Mouse (Mus musculus) neural tube, embryonic 13.5 days (tissue): ENCODE measurements around the gene Os9. TPM values are rescaled to one million over a fixed set of nuclear protein-coding genes. Genes with fewer than 3 reads are reported as not detected.
A peak's percentile ranks its signal among the peaks of the same experiment; 100 is the strongest.
"Not testable (repeated sequence)": the region's sequence is repeated elsewhere in the genome, so short reads cannot be mapped to it uniquely, and the experiment has no call there.

Source experiments
- ATAC-seq: fragments of 200-750 bp; cut with Nextera tagmentation; 2 replicates; pipeline ENCODE4 v1.8.0; 2017; ENCODE audit warnings: low read depth, mild to moderate bottlenecking, moderate TSS enrichment, moderate library complexity
- H3K27ac ChIP-seq: fragments of 300-500 bp; sonication (generic); replicated peaks from 2 replicates; pipeline ENCODE4 v1.5.1; 2015; ENCODE audit warnings: moderate library complexity, mild to moderate bottlenecking, inconsistent platforms
- H3K27me3 ChIP-seq: fragments of 300-500 bp; sonication (generic); 2 replicates; pipeline ENCODE4 v1.6.1; 2015; ENCODE audit warnings: mild to moderate bottlenecking, inconsistent platforms
- H3K36me3 ChIP-seq: fragments of 300-500 bp; sonication (generic); 2 replicates; pipeline ENCODE4 v1.6.1; 2015; ENCODE audit warnings: mild to moderate bottlenecking, inconsistent platforms
- H3K4me1 ChIP-seq: fragments of 300-500 bp; sonication (generic); replicated peaks from 2 replicates; pipeline ENCODE4 v1.6.1; 2015; ENCODE audit warnings: inconsistent platforms
- H3K4me2 ChIP-seq: fragments of 300-500 bp; sonication (generic); 2 replicates; pipeline ENCODE4 v1.6.1; 2015; ENCODE audit warnings: inconsistent platforms, mild to moderate bottlenecking, moderate library complexity
- H3K4me3 ChIP-seq: fragments of 300-500 bp; sonication (generic); 2 replicates; pipeline ENCODE4 v1.5.1; 2015; ENCODE audit warnings: mild to moderate bottlenecking, inconsistent platforms
- H3K9ac ChIP-seq: fragments of 300-500 bp; sonication (generic); 2 replicates; pipeline ENCODE4 v1.6.1; 2015; ENCODE audit warnings: moderate library complexity, mild to moderate bottlenecking, inconsistent platforms
- H3K9me3 ChIP-seq: fragments of 300-500 bp; sonication (generic); 2 replicates; pipeline ENCODE4 v1.6.1; 2016; ENCODE audit warnings: inconsistent platforms
- WGBS: fragments of 180-500 bp; shearing (Covaris S2); methylation state at CpG from one replicate; pipeline ENCODE4 v1.1.7; 2015; 5-methylcytosine and 5-hydroxymethylcytosine counted together
- polyA plus RNA-seq: library from polyadenylated mRNA; unstranded; fragments of >200 nt; fragmentation: Nextera tagmentation; extraction: Ambion mirVana; gene quantifications from 2 replicates; pipeline ENCODE4 v1.2.1, GENCODE M21; 2015

The Os9 gene
- polyA plus RNA-seq, result 146 and 151 TPM in 2 replicates

- H3K36me3 ChIP-seq, result peaks cover 34% of the 10 kb centered on the region
- peak within 1 kb of the TSS; percentile 96 for H3K4me3 ChIP-seq
- peak within 1 kb of the TSS; percentile 95 for H3K4me2 ChIP-seq
- peak within 1 kb of the TSS; percentile 93 for H3K27ac ChIP-seq
- no peaks in the 10 kb centered on the region for H3K9me3 ChIP-seq
- H3K9ac ChIP-seq, result peak within 1 kb of the TSS; percentile 94
- peak; percentile 94 for ATAC-seq
- WGBS, result under 1% methylated on average over 19 of the region's 19 CpGs
- H3K4me1 ChIP-seq, result peaks cover 32% of the 10 kb centered on the region
- no peaks in the 10 kb centered on the region for H3K27me3 ChIP-seq
Observed at GRCm38 (mm10) chr10:127121066-127121477, at the start of gene Os9. Gene Os9 (minus strand): TSS chr10:127121131.

DNA sequence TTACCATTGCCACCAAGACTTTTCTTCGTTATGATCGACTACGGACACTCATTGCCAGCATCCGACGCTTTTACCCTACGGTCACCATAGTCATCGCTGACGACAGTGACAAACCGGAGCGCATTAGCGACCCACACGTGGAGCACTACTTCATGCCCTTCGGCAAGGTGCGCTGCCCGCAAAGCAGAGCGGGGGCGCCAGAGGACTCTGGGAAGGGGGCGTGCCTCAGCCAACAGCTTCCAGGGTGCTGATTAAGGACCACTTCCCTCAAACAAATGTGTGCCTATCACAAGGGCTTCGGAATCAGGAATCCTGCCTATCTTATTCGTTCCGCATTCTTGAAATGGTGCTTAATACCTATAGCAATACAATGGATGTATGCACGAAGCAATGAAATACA is 49.1 kb upstream of the Os9 start:
- Histone ChIP-seq H3K27ac (no peak overlapping the region), H3K4me2 (peak overlapping the region; percentile 51), H3K36me3 (peaks cover 42% of the 10 kb centered on the region), H3K27me3 (peaks cover 76% of the 10 kb centered on the region), H3K4me1 (peaks cover 43% of the 10 kb centered on the region), H3K9me3 (no peaks in the 10 kb centered on the region), H3K4me3 (peak overlapping the region; percentile 21), H3K9ac (no peak overlapping the region)
- 3% methylated on average over 22 of the region's 22 CpGs for WGBS
- ATAC-seq, result no peak

DNA sequence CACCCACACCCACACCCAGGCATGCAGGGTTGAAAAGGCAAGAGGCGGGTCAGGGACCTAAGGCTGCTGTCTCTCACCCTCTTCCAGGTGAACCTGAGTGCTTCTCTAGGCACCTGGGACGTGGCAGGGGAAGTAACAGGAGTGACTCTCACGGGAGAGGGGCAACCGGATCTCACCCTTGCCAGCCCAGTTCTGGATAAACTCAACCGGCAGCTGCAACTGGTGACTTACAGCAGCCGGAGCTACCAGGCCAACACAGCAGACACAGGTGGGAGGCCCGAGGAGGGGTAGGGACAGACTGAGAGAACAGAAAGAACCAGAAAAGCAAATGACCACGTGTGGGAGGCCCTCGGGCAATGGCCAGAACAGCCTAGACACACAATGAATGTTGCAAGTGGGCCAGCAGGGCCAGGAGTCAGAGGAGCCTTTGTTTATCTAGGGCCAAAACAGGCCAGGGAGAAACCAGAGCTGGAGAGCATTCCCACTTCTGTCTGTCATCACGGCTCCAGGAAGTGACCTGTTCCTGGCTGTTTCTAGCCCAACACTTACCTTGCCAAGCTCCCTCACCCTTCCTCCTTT is 46.8 kb upstream of the Os9 start:
- peaks cover 32% of the 10 kb centered on the region for H3K36me3 ChIP-seq
- 50% methylated on average over 10 of the region's 10 CpGs for WGBS
- H3K27ac ChIP-seq, result no peak overlapping the region
- peak overlapping the region; percentile 83; the same call in 1 of the 2 replicates for H3K4me3 ChIP-seq
- peaks cover 49% of the 10 kb centered on the region for H3K4me1 ChIP-seq
- H3K9me3 ChIP-seq, result no peaks in the 10 kb centered on the region
- no peak for ATAC-seq
- peaks cover 73% of the 10 kb centered on the region for H3K27me3 ChIP-seq
- H3K4me2 ChIP-seq, result peak overlapping the region; percentile 95
- peak overlapping the region; percentile 98; the same call in 1 of the 2 replicates for H3K9ac ChIP-seq

DNA sequence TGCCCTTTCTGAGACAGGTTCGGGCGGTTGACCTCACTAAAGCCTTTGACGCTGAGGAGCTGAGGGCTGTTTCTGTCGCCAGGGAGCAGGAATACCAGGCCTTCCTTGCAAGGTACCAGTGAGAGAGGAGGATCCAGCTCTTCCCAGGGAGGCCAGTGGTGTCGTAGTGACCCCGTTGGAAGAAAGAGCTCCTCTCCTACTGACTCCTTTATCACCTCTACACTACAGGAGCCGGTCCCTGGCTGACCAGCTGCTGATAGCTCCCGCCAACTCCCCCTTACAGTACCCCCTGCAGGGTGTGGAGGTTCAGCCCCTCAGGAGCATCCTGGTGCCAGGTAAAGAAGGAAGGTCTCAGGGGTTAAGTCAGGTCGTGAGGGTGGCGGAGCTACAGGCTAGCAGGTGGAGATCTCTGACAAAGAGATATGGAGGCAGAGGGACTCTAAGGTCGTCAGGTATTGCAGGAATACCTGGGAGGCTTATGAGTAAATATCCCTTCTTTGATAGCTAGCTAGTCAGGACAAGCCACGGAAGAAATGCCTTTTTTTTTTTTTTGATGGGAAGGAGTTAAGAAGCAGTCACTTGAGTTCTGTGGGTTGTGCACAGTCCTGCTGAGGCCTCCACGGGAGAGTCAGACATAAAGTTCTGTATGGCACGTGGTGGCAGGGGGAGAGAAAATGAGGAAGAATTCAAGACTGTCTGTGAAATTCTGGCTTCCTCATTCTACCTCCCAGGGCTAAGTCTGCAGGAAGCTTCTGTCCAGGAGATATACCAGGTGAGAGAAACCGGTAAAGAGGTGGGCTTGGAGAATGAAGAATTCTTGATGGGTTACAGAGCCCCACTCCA is 46.1 kb upstream of the Os9 start:
- WGBS, result 22% methylated on average over 15 of the region's 15 CpGs
- Histone ChIP-seq H3K27me3 (peaks cover 68% of the 10 kb centered on the region), H3K4me3 (peak overlapping the region; percentile 83), H3K27ac (peak overlapping the region; percentile 91), H3K4me1 (peaks cover 49% of the 10 kb centered on the region), H3K4me2 (peak overlapping the region; percentile 95), H3K36me3 (peaks cover 27% of the 10 kb centered on the region), H3K9me3 (no peaks in the 10 kb centered on the region), H3K9ac (peak overlapping the region; percentile 98)
- 0 out of 2 replicates have a peak, but pooled peaks have one; percentile 1 for ATAC-seq

DNA sequence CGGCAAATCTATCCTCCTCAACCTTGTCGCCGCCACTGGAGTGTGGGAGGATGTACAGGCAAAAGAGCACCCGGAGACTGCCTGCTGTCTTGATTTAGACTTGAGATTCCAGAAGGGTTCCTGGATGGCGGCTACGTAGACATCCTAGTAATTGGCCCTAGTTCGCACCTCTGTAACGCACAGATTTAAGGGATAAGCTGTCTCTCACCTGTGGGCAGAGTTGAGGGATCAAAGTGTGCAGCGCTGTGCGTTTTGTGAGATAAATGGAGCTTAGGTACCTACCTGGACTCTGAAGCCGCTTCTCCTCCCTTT is 45.4 kb upstream of the Os9 start:
- 2% methylated on average over 11 of the region's 11 CpGs for WGBS
- 0 out of 2 replicates have a peak, but pooled peaks have one; percentile 1 for ATAC-seq

DNA sequence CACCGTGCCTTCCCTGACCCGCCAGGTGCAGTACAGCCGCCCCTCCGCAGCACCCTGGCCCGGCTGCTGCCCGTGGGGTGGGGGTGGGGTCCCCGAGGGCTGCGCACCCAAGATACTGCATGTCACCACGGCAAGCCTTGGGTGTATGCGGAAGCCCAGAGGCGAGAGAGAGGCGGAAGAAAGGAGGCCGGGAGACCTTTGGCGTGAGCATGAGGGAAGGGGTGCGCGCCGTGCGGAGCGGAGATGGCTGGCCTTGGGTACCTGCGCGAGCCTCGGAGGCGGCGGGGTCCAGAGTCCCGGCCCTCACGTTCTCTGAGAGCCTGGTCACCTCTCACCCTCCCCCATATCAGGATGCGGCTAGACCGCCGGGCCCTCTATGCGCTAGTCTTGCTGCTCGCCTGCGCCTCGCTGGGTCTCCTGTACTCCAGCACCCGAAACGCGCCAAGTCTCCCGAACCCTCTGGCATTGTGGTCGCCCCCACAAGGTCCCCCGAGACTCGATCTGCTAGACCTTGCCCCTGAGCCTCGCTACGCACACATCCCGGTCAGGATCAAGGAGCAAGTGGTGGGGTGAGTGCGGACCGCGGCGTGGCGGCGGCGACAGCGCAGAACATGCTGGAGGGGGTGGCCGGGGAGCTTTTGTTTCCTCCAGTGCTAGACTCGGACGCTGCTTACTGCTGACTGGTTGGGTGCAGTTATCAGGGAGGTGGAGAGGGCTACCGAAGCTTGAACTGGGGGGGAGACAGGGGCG is 44.9 kb upstream of the Os9 start:
- peak; percentile 63 for ATAC-seq
- under 1% methylated on average over 56 of the region's 56 CpGs for WGBS
- Histone ChIP-seq H3K4me2 (peak overlapping the region; percentile 95), H3K4me3 (peak overlapping the region; percentile 83), H3K9ac (peak overlapping the region; percentile 98), H3K27ac (peak overlapping the region; percentile 91), H3K36me3 (peaks cover 18% of the 10 kb centered on the region), H3K4me1 (peaks cover 46% of the 10 kb centered on the region), H3K27me3 (peaks cover 57% of the 10 kb centered on the region), H3K9me3 (no peaks in the 10 kb centered on the region)

More for the DNA sequence above, 45.4 kb upstream of the Os9 start:
- Histone ChIP-seq H3K9ac (peak overlapping the region; percentile 98), H3K27ac (peak overlapping the region; percentile 91), H3K4me3 (peak overlapping the region; percentile 83), H3K36me3 (peaks cover 20% of the 10 kb centered on the region), H3K4me2 (peak overlapping the region; percentile 95), H3K4me1 (peaks cover 49% of the 10 kb centered on the region), H3K27me3 (peaks cover 62% of the 10 kb centered on the region), H3K9me3 (no peaks in the 10 kb centered on the region)

GRCm38 (mm10) chr10:127165354-127165653 is 44.4 kb upstream of the Os9 start:
- Histone ChIP-seq H3K9ac (peak overlapping the region; percentile 98), H3K4me1 (peaks cover 41% of the 10 kb centered on the region), H3K27me3 (peaks cover 52% of the 10 kb centered on the region), H3K27ac (peak overlapping the region; percentile 91), H3K9me3 (no peaks in the 10 kb centered on the region), H3K4me2 (peak overlapping the region; percentile 95), H3K36me3 (peaks cover 18% of the 10 kb centered on the region), H3K4me3 (peak overlapping the region; percentile 83)
- under 1% methylated on average over 31 of the region's 42 CpGs for WGBS
- ATAC-seq, result peak; percentile 43; the same call in 1 of the 2 replicates

GRCm38 (mm10) chr10:127164631-127165353 is 43.9 kb upstream of the Os9 start, which contains the start of gene B4galnt1:
Gene B4galnt1 (plus strand): TSS chr10:127165225.
- peak within 1 kb of the TSS; percentile 95 for H3K4me2 ChIP-seq
- WGBS, result 2% methylated on average over 51 of the region's 52 CpGs
- H3K27ac ChIP-seq, result peak within 1 kb of the TSS; percentile 91
- peaks cover 36% of the 10 kb centered on the region for H3K4me1 ChIP-seq
- ATAC-seq, result peak; percentile 90
- peaks cover 46% of the 10 kb centered on the region for H3K27me3 ChIP-seq
- peaks cover 15% of the 10 kb centered on the region for H3K36me3 ChIP-seq
- H3K9me3 ChIP-seq, result no peaks in the 10 kb centered on the region
- H3K9ac ChIP-seq, result peak within 1 kb of the TSS; percentile 98
- peak within 1 kb of the TSS; percentile 83 for H3K4me3 ChIP-seq

DNA sequence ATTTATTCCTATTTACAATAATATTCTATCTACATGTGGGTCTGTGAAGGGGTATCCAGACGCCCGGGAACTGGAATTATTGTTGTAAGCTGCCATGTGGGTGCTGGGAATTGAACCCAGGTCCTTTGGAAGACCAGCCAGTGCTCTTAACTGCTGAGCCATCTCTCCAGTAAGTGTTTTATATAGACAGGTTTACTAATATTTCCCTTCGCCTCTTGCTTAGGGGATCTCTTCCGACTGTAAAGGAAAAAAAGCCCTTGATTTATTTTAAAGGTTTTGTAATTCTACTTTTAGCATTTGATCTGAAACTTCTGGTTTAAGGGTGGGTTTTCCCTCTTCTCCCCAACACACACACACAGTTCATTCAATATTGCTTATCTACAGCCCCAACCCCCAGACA is 43.3 kb upstream of the Os9 start:
- Histone ChIP-seq H3K27me3 (peaks cover 40% of the 10 kb centered on the region), H3K36me3 (peaks cover 9% of the 10 kb centered on the region), H3K9me3 (no peaks in the 10 kb centered on the region), H3K9ac (peak overlapping the region; percentile 98), H3K4me2 (peak overlapping the region; percentile 95), H3K27ac (peak overlapping the region; percentile 91; the same call in 1 of the 2 replicates), H3K4me3 (peak overlapping the region; percentile 83), H3K4me1 (peaks cover 31% of the 10 kb centered on the region)
- WGBS, result 95% methylated on average over 4 of the region's 4 CpGs
- no peak for ATAC-seq

DNA sequence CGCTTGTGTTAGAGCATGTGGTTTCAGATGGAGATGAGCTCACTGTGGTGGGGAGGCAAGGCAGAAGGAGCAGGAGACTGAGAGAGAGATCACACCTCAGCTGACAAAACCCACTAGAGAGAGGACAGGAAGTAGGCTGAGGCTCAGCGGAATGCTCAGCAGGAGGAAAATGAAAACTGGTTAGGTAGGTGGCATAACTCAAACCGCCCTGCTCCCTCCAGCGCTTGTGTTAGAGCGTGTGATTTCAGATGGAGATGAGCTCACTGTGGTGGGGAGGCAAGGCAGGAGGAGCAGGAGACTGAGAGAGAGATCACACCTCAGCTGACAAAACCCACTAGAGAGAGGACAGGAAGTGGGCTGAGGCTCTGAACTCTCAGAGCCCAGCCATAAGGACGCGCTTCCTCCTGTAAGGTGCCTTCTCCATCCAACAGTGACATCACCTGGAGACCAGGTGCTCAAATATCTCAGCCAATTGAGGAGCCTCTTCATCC is 41.9 kb upstream of the Os9 start:
- H3K4me1 ChIP-seq, result peaks cover 28% of the 10 kb centered on the region
- peaks cover 27% of the 10 kb centered on the region for H3K27me3 ChIP-seq
- not testable (repeated sequence) for H3K9me3 ChIP-seq, H3K36me3 ChIP-seq, H3K4me3 ChIP-seq, H3K9ac ChIP-seq, H3K4me2 ChIP-seq, ATAC-seq, H3K27ac ChIP-seq
- 68% methylated on average over 7 of the region's 7 CpGs for WGBS

- Histone ChIP-seq H3K27ac (no peak overlapping the region), H3K4me3 (no peak overlapping the region), H3K27me3 (peaks cover 8% of the 10 kb centered on the region; the same call in 1 of the 2 replicates), H3K4me2 (no peak overlapping the region), H3K9ac (no peak overlapping the region), H3K4me1 (peaks cover 11% of the 10 kb centered on the region), H3K9me3 (no peaks in the 10 kb centered on the region), H3K36me3 (no peaks in the 10 kb centered on the region)
- no peak for ATAC-seq
- WGBS, result 75% methylated on average over 3 of the region's 3 CpGs
Observed at GRCm38 (mm10) chr10:127160728-127161127, 39.8 kb upstream of the Os9 start.
